Mouse (Mus musculus) lung, embryonic 16.5 days (tissue): ENCODE results near the gene Emc6. TPM values are rescaled to one million over a fixed set of nuclear protein-coding genes. Genes with fewer than 3 reads are reported as not detected.

ENCODE experiments used
- ATAC-seq: fragments of 200-750 bp; cut with Nextera tagmentation; 2 replicates; pipeline ENCODE4 v1.8.0; 2017; ENCODE audit warnings: low read depth, mild to moderate bottlenecking, moderate library complexity
- H3K27ac ChIP-seq: fragments of 300-500 bp; sonication (generic); 2 replicates; pipeline ENCODE4 v1.5.1; 2014; ENCODE audit warnings: mild to moderate bottlenecking, control low read depth, low read length
- H3K27me3 ChIP-seq: fragments of 300-500 bp; sonication (generic); 2 replicates; pipeline ENCODE4 v1.6.1; 2014; ENCODE audit warnings: low read depth, low read length, mixed read lengths; ENCODE audit not compliant: control insufficient read depth, insufficient read depth
- H3K36me3 ChIP-seq: fragments of 300-500 bp; sonication (generic); 2 replicates; pipeline ENCODE4 v1.6.1; 2014; ENCODE audit warnings: low read length; ENCODE audit not compliant: control insufficient read depth, insufficient read depth
- H3K4me1 ChIP-seq: fragments of 300-500 bp; sonication (generic); replicated peaks from 2 replicates; pipeline ENCODE4 v1.6.1; 2014; ENCODE audit warnings: low read length, mixed read lengths; ENCODE audit not compliant: control insufficient read depth, insufficient read depth
- H3K4me2 ChIP-seq: fragments of 300-500 bp; sonication (generic); 2 replicates; pipeline ENCODE4 v1.6.1; 2014; ENCODE audit warnings: low read depth, low read length, control low read depth
- H3K4me3 ChIP-seq: fragments of 300-500 bp; sonication (generic); 2 replicates; pipeline ENCODE4 v1.5.1; 2014; ENCODE audit warnings: mild to moderate bottlenecking, low read length, control low read depth
- H3K9ac ChIP-seq: fragments of 300-500 bp; sonication (generic); 2 replicates; pipeline ENCODE4 v1.6.1; 2014; ENCODE audit warnings: low read length, control low read depth
- H3K9me3 ChIP-seq: fragments of 300-500 bp; sonication (generic); 2 replicates; pipeline ENCODE4 v1.6.1; 2016; ENCODE audit warnings: low read length; ENCODE audit not compliant: control insufficient read depth
- WGBS: fragments of 180-500 bp; shearing (Covaris S2); extraction: QIAGEN DNeasy Blood & Tissue Kit; methylation state at CpG from one replicate; pipeline ENCODE4 v1.1.7; 2014; 5-methylcytosine and 5-hydroxymethylcytosine counted together
- polyA plus RNA-seq: library from polyadenylated mRNA; unstranded; fragments of >200 nt; fragmentation: Nextera tagmentation; extraction: Ambion mirVana; gene quantifications from 2 replicates; pipeline ENCODE4 v1.2.1, GENCODE M21; 2015

The Emc6 gene
- polyA plus RNA-seq, 1 experiment from 2014 or later: 121 TPM

DNA sequence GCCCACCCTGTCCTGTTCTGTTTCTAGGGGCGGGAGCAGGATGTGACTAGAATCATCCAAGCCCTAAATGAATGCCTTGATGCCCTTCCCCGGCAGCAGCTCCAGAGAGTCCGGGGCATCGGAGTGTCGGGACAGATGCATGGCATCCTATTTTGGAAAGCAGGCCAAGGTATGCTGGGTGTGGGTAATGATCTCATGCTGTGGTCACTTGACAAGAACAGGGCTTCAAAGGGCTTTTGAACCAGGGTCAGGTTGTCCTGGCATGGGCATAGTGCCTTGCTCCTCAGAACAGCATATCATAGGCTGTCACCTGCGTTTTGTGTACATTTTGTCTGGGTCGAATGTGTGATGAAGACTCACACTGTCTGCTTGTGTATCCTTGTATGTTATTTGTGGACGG, 27.1 kb upstream of the Emc6 start:
- no peaks in the 10 kb centered on the region for H3K9me3 ChIP-seq
- no peaks in the 10 kb centered on the region for H3K36me3 ChIP-seq
- H3K4me1 ChIP-seq: peaks cover 4% of the 10 kb centered on the region
- H3K27ac ChIP-seq: no peak overlapping the region
- H3K27me3 ChIP-seq: no peaks in the 10 kb centered on the region
- no peak overlapping the region for H3K4me2 ChIP-seq
- no peak overlapping the region for H3K9ac ChIP-seq
- no peak overlapping the region for H3K4me3 ChIP-seq
- 77% methylated on average over 8 of the region's 8 CpGs for WGBS
- no peak for ATAC-seq

DNA sequence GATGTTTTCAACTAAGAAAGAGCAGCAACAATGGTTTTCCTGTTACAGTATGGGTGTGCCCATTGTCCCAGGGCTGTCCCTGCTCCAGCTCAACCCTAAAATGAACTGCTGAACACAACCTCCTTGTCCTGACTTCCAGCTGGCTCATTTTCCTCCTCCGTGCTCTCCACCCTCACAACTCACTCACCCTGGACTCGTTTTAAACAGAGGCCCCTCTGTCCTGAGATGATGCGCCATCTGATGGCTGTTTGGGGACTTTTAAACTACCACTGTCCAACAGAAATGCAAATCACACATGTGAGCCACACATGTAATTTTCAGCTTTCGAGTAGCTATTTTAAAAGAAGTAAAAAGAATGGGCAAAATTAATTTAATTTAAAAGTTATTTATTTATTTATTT, 24.8 kb upstream of the Emc6 start:
- 31% methylated on average over 4 of the region's 4 CpGs for WGBS
- no peak for ATAC-seq
- peaks cover 12% of the 10 kb centered on the region for H3K4me1 ChIP-seq
- no peak overlapping the region for H3K27ac ChIP-seq
- H3K4me2 ChIP-seq: no peak overlapping the region
- H3K4me3 ChIP-seq: no peak overlapping the region
- H3K9me3 ChIP-seq: no peaks in the 10 kb centered on the region
- H3K27me3 ChIP-seq: no peaks in the 10 kb centered on the region
- H3K9ac ChIP-seq: no peak overlapping the region
- no peaks in the 10 kb centered on the region for H3K36me3 ChIP-seq

DNA sequence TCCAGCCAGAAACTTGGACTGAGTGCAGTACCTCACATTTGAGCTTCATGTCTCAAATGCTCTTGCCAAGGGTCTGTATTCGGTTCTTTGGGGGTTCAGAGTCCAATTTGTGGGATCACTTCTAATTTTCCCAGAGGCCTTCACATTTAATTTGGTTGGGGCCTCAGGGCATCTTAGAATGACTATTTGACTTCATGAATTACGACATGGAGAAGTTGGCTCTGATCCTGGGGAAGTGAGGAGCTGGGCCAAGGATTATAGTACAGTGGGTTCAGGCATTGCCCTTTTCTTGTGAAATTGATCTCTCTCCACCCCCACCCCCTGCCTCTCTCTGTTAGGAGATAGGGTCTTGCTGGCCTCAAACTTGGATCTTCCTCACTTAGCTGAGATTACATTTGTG, 24.2 kb upstream of the Emc6 start:
- WGBS: 61% methylated on average over 2 of the region's 2 CpGs
- no peak for ATAC-seq
- no peak overlapping the region for H3K9ac ChIP-seq
- H3K27me3 ChIP-seq: no peaks in the 10 kb centered on the region
- no peak overlapping the region for H3K27ac ChIP-seq
- H3K9me3 ChIP-seq: no peaks in the 10 kb centered on the region
- H3K4me3 ChIP-seq: no peak overlapping the region
- H3K36me3 ChIP-seq: no peaks in the 10 kb centered on the region
- peaks cover 12% of the 10 kb centered on the region for H3K4me1 ChIP-seq
- no peak overlapping the region for H3K4me2 ChIP-seq

DNA sequence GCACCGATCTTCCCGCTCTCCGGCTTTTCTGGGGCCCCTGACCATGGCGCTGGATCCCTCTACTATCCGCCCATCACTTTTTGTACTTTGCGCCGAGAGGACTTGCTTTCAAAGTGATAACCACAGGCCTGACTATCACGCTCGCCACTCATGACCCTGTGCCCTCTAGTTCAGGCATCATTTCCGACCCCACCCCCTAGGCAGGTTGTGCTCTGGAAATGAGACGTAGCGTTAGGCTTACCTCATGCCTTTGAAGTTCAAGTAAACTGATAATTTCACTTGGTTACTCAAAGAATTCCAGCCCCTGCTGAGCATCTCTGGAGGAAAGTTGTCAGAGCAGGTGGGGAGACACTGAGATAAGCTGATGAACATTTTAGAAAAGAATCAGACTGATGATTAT, 23.0 kb upstream of the Emc6 start:
- Histone ChIP-seq H3K4me1 (peaks cover 12% of the 10 kb centered on the region), H3K9ac (peak overlapping the region; percentile 88), H3K27ac (no peak overlapping the region), H3K4me2 (peak overlapping the region; percentile 90), H3K27me3 (no peaks in the 10 kb centered on the region), H3K4me3 (peak overlapping the region; percentile 64), H3K36me3 (peaks cover 3% of the 10 kb centered on the region; the same call in 1 of the 2 replicates), H3K9me3 (no peaks in the 10 kb centered on the region)
- WGBS: 4% methylated on average over 12 of the region's 12 CpGs
- ATAC-seq: no peak

DNA sequence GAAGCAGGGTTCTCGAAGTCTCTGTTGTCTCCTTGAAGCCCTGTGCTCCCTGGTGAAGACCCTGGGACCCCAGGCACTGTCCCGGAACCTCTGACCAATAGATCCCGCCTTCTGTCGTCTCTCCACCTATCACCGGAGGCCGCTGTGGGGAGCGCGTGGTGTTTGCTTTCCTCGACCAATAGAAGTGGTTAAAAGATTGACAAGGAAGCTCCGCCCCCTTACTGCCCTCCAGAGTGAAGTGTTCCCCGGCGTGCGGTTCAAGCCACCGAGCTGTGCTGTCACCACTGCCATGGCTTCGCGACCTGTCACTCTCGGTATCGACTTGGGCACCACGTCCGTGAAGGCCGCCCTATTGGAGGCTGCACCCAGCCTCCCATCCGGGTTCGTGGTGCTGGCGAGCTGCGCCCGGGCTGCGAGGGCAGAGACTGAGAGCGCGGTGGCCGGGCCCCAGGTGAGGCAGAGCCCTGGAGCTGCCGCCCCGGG, 22.4 kb upstream of the Emc6 start, which contains the start of gene Shpk:
Shpk (plus strand) TSS at position 231 of the 483 bp plus-strand sequence.
- Histone ChIP-seq H3K4me2 (peak within 1 kb of the TSS; percentile 90), H3K4me3 (peak within 1 kb of the TSS; percentile 64), H3K9me3 (no peaks in the 10 kb centered on the region), H3K36me3 (peaks cover 3% of the 10 kb centered on the region; the same call in 1 of the 2 replicates), H3K4me1 (peaks cover 12% of the 10 kb centered on the region), H3K27me3 (no peaks in the 10 kb centered on the region), H3K27ac (peak within 1 kb of the TSS; percentile 30; the same call in 1 of the 2 replicates), H3K9ac (peak within 1 kb of the TSS; percentile 88)
- WGBS: under 1% methylated on average over 32 of the region's 32 CpGs
- ATAC-seq: peak; percentile 98

DNA sequence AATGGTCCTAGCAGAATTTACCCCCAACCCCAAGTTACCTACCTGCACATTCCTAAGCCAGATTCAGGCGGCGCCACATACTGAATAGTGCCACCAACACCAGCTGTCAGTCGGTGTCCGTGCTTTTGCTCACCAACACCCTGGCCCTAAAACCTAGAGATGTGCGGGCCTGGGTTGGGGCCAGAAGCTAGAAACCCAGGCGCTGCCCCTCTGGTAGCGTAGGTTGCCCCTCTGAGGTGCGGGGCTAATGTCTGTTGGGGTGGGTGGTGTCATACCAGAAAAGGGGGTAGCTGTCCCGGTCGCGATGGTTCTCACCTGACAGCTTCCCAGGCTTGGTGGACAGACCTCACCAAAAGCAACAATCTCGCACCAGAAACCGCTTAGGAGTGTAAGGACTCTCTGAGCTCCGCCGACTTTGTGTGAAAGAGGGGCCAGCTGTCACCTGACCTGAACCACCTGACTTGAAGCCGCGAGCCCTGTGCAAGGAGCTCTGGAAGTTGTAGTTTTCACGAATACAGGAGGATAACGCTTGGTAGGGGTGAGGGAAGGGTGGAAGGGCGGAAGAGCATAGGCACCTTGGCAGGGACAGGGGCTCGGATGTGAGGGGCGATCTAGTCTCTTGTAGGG, 21.9 kb upstream of the Emc6 start, which contains the start of gene Ctns:
Ctns (minus strand) TSS at position 440 of the 627 bp plus-strand sequence.
- H3K36me3 ChIP-seq: peaks cover 3% of the 10 kb centered on the region; the same call in 1 of the 2 replicates
- WGBS: under 1% methylated on average over 22 of the region's 22 CpGs
- peaks cover 12% of the 10 kb centered on the region for H3K4me1 ChIP-seq
- peak within 1 kb of the TSS; percentile 30; the same call in 1 of the 2 replicates for H3K27ac ChIP-seq
- peak within 1 kb of the TSS; percentile 88 for H3K9ac ChIP-seq
- peak; percentile 94 for ATAC-seq
- peak within 1 kb of the TSS; percentile 90 for H3K4me2 ChIP-seq
- H3K4me3 ChIP-seq: peak within 1 kb of the TSS; percentile 64
- H3K9me3 ChIP-seq: no peaks in the 10 kb centered on the region
- no peaks in the 10 kb centered on the region for H3K27me3 ChIP-seq

DNA sequence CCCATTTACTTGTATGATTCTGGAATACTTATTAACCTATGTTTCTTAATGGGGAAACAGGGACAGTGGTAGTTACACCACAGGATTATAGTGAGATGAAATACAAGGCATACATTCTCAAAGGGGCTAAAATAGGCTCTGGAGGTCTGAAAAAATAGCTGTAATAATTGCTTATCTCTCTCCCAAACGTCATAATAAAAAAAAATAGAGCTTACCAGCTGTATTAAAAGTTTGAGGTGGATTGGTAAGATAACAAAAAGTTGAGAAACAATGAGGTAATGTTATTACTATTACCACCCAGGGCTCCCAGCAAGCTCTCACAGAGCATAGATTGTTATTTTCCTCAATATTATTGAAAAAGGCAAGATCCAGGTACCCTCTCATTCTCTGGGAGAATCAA, 21.4 kb upstream of the Emc6 start:
- Histone ChIP-seq H3K4me2 (peak overlapping the region; percentile 90), H3K4me1 (peaks cover 12% of the 10 kb centered on the region), H3K36me3 (peaks cover 3% of the 10 kb centered on the region; the same call in 1 of the 2 replicates), H3K27me3 (no peaks in the 10 kb centered on the region), H3K4me3 (peak overlapping the region; percentile 64), H3K27ac (no peak overlapping the region), H3K9me3 (no peaks in the 10 kb centered on the region), H3K9ac (peak overlapping the region; percentile 88)
- WGBS: 2% methylated on average over 1 of the region's 1 CpGs
- ATAC-seq: no peak

DNA sequence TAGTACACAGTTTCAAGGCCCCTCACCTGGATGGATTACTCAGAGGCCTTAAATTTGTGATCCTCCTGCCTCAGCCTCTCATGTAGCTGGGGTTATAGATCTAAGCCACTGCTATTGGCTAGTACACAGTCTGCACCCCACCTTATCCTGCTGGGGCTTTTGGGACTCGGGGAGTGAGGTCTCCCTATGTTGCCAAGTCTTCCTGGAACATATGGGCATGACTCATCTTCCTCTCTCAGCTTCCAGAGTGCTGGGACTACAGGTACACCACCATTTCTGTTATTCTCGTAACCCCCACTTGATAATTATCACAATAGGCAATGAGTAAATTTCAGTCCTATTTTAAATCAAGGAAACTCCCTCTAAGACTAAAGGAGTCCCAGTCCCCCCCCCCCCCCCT, 17.6 kb upstream of the Emc6 start:
- peaks cover 11% of the 10 kb centered on the region for H3K36me3 ChIP-seq
- no peak overlapping the region for H3K9ac ChIP-seq
- H3K27ac ChIP-seq: no peak overlapping the region
- H3K4me3 ChIP-seq: no peak overlapping the region
- WGBS: 73% methylated on average over 2 of the region's 2 CpGs
- no peak for ATAC-seq
- H3K4me2 ChIP-seq: no peak overlapping the region
- H3K4me1 ChIP-seq: peaks cover 8% of the 10 kb centered on the region
- H3K27me3 ChIP-seq: no peaks in the 10 kb centered on the region
- H3K9me3 ChIP-seq: no peaks in the 10 kb centered on the region

DNA sequence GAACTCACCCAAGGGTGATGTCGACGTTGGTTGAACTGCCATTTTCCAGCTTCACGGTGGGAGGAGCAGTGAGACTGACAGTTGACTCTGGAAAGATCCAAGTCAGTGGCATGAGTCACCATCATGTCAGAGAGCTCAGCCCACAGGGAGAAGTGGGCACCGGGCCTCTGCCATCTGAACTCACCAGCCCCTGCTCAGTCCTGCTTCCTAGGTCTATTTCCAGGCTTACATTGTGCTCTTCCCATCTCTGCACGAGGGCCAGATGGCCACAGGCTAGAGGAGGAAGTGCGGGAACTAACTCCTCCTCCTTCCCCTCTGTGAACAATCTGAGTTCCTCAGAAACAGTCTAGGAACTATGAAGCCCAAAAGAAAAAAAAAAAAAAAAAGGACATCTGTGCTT, 16.2 kb upstream of the Emc6 start:
- no peaks in the 10 kb centered on the region for H3K27me3 ChIP-seq
- H3K27ac ChIP-seq: no peak overlapping the region
- no peak overlapping the region for H3K4me3 ChIP-seq
- H3K9ac ChIP-seq: no peak overlapping the region
- H3K36me3 ChIP-seq: peaks cover 11% of the 10 kb centered on the region
- H3K4me1 ChIP-seq: peaks cover 2% of the 10 kb centered on the region; the same call in 1 of the 2 replicates
- no peak overlapping the region for H3K4me2 ChIP-seq
- ATAC-seq: no peak
- WGBS: 74% methylated on average over 6 of the region's 6 CpGs
- no peaks in the 10 kb centered on the region for H3K9me3 ChIP-seq
